Mouse (Mus musculus) heart, adult 2 months (tissue): ENCODE results near the gene Afm. TPM values are rescaled to one million over a fixed set of nuclear protein-coding genes. Genes with fewer than 3 reads are reported as not detected.

ENCODE experiments used
- DNase-seq, 2 experiments: peaks; one replicate each; pipeline ENCODE4 v3.0.0; 2021
- H3K27ac ChIP-seq: fragments of 200-600 bp; 2 replicates; pipeline ENCODE4 v1.8.1; 2022
- H3K27me3 ChIP-seq: fragments of 200-500 bp; 2 replicates; pipeline ENCODE4 v1.6.1; 2012; ENCODE audit warnings: mild to moderate bottlenecking, low read length, inconsistent platforms, mixed read lengths; ENCODE audit not compliant: control insufficient read depth, insufficient read depth
- H3K36me3 ChIP-seq: fragments of 200-500 bp; 2 replicates; pipeline ENCODE4 v1.6.1; 2012; ENCODE audit warnings: low read length, inconsistent platforms; ENCODE audit not compliant: control insufficient read depth, insufficient read depth
- H3K4me1 ChIP-seq: fragments of 200-500 bp; 2 replicates; pipeline ENCODE4 v1.6.1; 2011; ENCODE audit warnings: low read length; ENCODE audit not compliant: control insufficient read depth, insufficient read depth
- H3K4me3 ChIP-seq: fragments of 200-600 bp; 2 replicates; pipeline ENCODE4 v1.8.1; 2022
- H3K79me2 ChIP-seq: fragments of 200-500 bp; replicated peaks from 2 replicates; pipeline ENCODE4 v1.6.1; 2012; ENCODE audit warnings: mild to moderate bottlenecking, inconsistent platforms, low read length, moderate library complexity, mixed read lengths; ENCODE audit not compliant: control insufficient read depth, insufficient read depth
- H3K9ac ChIP-seq: fragments of 200-500 bp; 2 replicates; pipeline ENCODE4 v1.6.1; 2012; ENCODE audit warnings: low read depth, mild to moderate bottlenecking, control low read depth, inconsistent platforms, low read length, mixed read lengths
- CTCF ChIP-seq: fragments of 200-600 bp; IDR thresholded peaks from 2 replicates; pipeline ENCODE4 v1.8.1; 2022; ENCODE audit warnings: antibody characterized with exemption, mild to moderate bottlenecking, moderate library complexity
- EP300 ChIP-seq: fragments of 200-500 bp; IDR thresholded peaks from 2 replicates; pipeline ENCODE4 v1.6.1; 2011; ENCODE audit warnings: low read depth, low read length, control low read depth; ENCODE audit not compliant: insufficient read depth
- POLR2A ChIP-seq: fragments of 200-500 bp; IDR thresholded peaks from 2 replicates; pipeline ENCODE4 v1.6.1; 2011; ENCODE audit warnings: mild to moderate bottlenecking, low read depth, low read length, control low read depth; ENCODE audit not compliant: insufficient read depth
- WGBS: fragments of 180-500 bp; shearing (Covaris S2); methylation state at CpG from one replicate; pipeline ENCODE4 v1.1.7; 2018; 5-methylcytosine and 5-hydroxymethylcytosine counted together
- intact Hi-C: fragments of 180-260 bp; cut with DNase I; formaldehyde crosslinking; loops from one replicate; pipeline ENCODE4 v1.15.1; 2025
- polyA plus RNA-seq: library from polyadenylated mRNA; depleted of rRNA; stranded (reverse); fragments of >200 nt; gene quantifications from 2 replicates; pipeline ENCODE4 v1.2.3, GENCODE M21; 2012
- total RNA-seq, 2 experiments: library from RNA; stranded (reverse); gene quantifications; 2 replicates each; pipeline ENCODE4 v1.2.3; 2021

Afm gene
- total and polyA plus RNA-seq, 3 experiments = not detected

GRCm38 (mm10) chr5:90509828-90510592, 8.7 kb upstream of the Afm start:
- no peaks in the 10 kb centered on the region for H3K4me1 ChIP-seq
- intact Hi-C loops = no loop called here
- 93% methylated on average over 5 of the region's 5 CpGs for WGBS
- TF ChIP-seq POLR2A (no peak), CTCF (no peak), EP300 (no peak)
- DNase-seq = no peak
- no peak overlapping the region for H3K9ac ChIP-seq
- no peak overlapping the region for H3K27ac ChIP-seq
- no peak overlapping the region for H3K4me3 ChIP-seq
- H3K36me3 ChIP-seq = no peaks in the 10 kb centered on the region
- H3K27me3 ChIP-seq = no peaks in the 10 kb centered on the region
- H3K79me2 ChIP-seq = no peaks in the 10 kb centered on the region

DNA sequence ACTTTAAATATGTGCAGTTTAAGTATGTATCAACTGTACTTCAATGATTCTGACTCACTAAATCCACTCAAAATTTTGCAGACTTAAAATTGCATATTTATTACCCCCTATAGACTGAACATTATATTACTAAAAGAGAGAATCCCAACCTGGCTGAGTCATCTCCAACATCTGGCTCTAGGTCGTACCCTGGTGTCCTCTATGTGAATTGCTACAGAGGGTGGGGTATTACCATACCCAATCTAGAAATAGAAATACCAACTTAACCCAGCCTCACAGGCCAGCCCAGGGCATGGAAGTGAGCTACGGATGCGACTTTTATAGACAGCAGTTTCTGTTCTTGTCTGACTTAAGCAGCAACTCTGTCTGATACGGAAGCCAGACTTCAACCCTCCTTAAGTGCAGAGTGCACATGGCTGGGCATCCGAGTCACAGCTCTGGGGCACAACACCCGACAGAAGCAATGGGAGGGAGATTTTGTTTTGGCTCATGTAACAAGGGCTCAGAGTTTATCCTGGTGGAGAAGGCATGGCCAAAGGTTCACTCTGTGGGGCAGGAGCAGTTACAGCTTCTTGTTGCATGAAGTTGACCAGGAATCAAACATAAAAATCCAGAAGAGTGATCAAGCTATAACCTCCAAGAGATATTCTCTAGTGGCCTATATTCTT, 6.3 kb upstream of the Afm start:
- Histone ChIP-seq H3K4me3 (no peak overlapping the region), H3K27me3 (no peaks in the 10 kb centered on the region), H3K79me2 (no peaks in the 10 kb centered on the region), H3K36me3 (no peaks in the 10 kb centered on the region), H3K9ac (no peak overlapping the region), H3K27ac (no peak overlapping the region), H3K4me1 (no peaks in the 10 kb centered on the region)
- intact Hi-C loops = no loop called here
- WGBS = 72% methylated on average over 6 of the region's 6 CpGs
- TF ChIP-seq CTCF (no peak), EP300 (no peak), POLR2A (no peak)
- DNase-seq = no peak

DNA sequence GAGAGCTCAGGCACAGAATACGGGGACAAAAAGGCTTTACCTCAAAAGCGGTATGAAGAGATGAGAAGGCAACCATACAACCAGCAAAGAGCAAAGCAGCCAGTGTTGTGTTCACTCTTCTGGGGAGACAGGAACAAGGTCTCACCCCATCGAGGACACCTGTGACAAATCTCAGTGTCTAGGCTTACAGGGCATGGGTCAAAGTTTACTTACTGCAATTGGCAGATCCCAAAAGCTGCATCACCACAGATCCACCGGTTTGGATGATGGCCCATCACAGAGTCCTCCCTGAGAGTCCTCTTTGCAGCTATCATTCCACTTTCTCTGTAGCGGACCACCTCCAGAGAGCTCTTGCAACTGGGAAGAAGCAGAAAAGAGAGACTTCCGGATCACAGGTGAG, 3.2 kb upstream of the Afm start:
- no peak for DNase-seq
- WGBS = 90% methylated on average over 6 of the region's 6 CpGs

DNA sequence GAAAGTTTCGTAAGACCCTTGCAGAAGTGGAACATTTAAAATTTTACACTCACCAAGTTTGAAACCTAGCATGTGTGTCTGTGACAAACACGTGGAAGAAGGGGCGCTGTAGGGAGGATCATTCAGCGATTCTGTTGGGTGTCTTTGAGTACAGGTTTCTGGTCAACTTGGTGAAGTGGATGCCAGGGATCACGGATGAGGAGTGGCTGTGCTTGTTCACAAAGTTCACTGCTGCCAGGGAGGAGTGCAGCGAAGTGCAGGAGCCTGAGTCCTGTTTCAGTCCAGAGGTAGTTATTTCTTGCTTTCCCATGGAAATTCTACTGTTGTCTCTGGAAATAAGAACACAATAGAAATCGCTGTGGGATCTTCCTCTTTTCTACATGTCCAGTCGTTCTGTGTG, 32.5 kb downstream of the Afm start:
- Histone ChIP-seq H3K36me3 (no peaks in the 10 kb centered on the region), H3K79me2 (no peaks in the 10 kb centered on the region), H3K4me1 (no peaks in the 10 kb centered on the region), H3K9ac (no peak overlapping the region), H3K27me3 (no peaks in the 10 kb centered on the region), H3K27ac (no peak overlapping the region), H3K4me3 (no peak overlapping the region)
- WGBS = 82% methylated on average over 8 of the region's 8 CpGs
- DNase-seq = no peak
- no peak for TF ChIP-seq CTCF
- TF ChIP-seq POLR2A = no peak
- no peak for TF ChIP-seq EP300
- intact Hi-C loops = no loop called here

More for the DNA sequence above, 3.2 kb upstream of the Afm start:
- H3K27ac ChIP-seq = no peak overlapping the region
- no peak overlapping the region for H3K9ac ChIP-seq
- no peaks in the 10 kb centered on the region for H3K79me2 ChIP-seq
- TF ChIP-seq POLR2A (no peak), EP300 (no peak), CTCF (no peak)
- H3K4me1 ChIP-seq = no peaks in the 10 kb centered on the region
- H3K36me3 ChIP-seq = no peaks in the 10 kb centered on the region
- intact Hi-C loops = no loop called here
- no peaks in the 10 kb centered on the region for H3K27me3 ChIP-seq
- no peak overlapping the region for H3K4me3 ChIP-seq

DNA sequence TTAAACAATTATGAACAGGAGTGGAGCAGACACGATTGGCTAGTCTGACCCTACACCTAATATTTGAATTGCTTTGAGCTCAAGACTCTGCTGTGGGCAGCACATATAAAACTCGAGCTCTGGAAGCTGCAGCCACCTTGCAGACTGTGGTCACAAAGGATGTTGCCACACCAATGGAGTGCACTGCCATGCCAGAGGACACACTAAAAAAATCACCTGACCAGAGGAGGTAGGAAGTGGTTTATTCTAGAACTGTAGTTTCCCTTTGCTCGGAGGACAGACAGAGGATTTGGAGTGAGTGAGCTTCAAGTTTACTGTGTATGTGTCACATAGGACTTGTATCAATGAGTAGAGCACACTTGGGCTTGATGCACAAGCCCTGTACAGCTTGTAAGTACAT, 37.3 kb downstream of the Afm start:
- intact Hi-C loops = no loop called here
- WGBS = 64% methylated on average over 3 of the region's 3 CpGs
- Histone ChIP-seq H3K27me3 (no peaks in the 10 kb centered on the region), H3K36me3 (no peaks in the 10 kb centered on the region), H3K27ac (no peak overlapping the region), H3K4me1 (no peaks in the 10 kb centered on the region), H3K9ac (no peak overlapping the region), H3K4me3 (no peak overlapping the region), H3K79me2 (no peaks in the 10 kb centered on the region)
- TF ChIP-seq CTCF (no peak), POLR2A (no peak), EP300 (no peak)
- DNase-seq = no peak

GRCm38 (mm10) chr5:90560743-90561142, 42.0 kb downstream of the Afm start, which contains the start of gene 5830473C10Rik:
Gene 5830473C10Rik, plus strand, starts transcription at chr5:90561107.
- intact Hi-C loops = no loop called here
- no peaks in the 10 kb centered on the region for H3K4me1 ChIP-seq
- no peak for TF ChIP-seq CTCF
- TF ChIP-seq POLR2A = no peak
- no peak for TF ChIP-seq EP300
- DNase-seq = no peak
- no peak within 1 kb of the TSS for H3K4me3 ChIP-seq
- 81% methylated on average over 6 of the region's 6 CpGs for WGBS
- H3K36me3 ChIP-seq = no peaks in the 10 kb centered on the region
- H3K79me2 ChIP-seq = no peaks in the 10 kb centered on the region
- no peak within 1 kb of the TSS for H3K9ac ChIP-seq
- no peaks in the 10 kb centered on the region for H3K27me3 ChIP-seq
- H3K27ac ChIP-seq = no peak within 1 kb of the TSS
